Mouse (Mus musculus) cerebellum, adult 2 months (tissue): ENCODE measurements around the gene Prr14l. TPM values are rescaled to one million over a fixed set of nuclear protein-coding genes. Genes with fewer than 3 reads are reported as not detected.
"Not testable (repeated sequence)": the region's sequence is repeated elsewhere in the genome, so short reads cannot be mapped to it uniquely, and the experiment has no call there.

Experiments
- DNase-seq, 2 experiments: peaks; one replicate each; pipeline ENCODE4 v3.0.0; 2021
- H3K27ac ChIP-seq: fragments of 200-500 bp; 2 replicates; pipeline ENCODE4 v1.5.1; 2012; ENCODE audit warnings: low read length, control low read depth, inconsistent platforms; ENCODE audit not compliant: insufficient read depth
- H3K27me3 ChIP-seq: fragments of 200-500 bp; 2 replicates; pipeline ENCODE4 v1.6.1; 2012; ENCODE audit warnings: inconsistent platforms, mild to moderate bottlenecking, low read length, moderate library complexity; ENCODE audit not compliant: control insufficient read depth, insufficient read depth
- H3K4me1 ChIP-seq: fragments of 200-500 bp; 2 replicates; pipeline ENCODE4 v1.6.1; 2011; ENCODE audit warnings: low read length; ENCODE audit not compliant: control insufficient read depth, insufficient read depth
- H3K4me3 ChIP-seq: fragments of 200-500 bp; replicated peaks from 2 replicates; pipeline ENCODE3; 2011; ENCODE audit warnings: mild to moderate bottlenecking, low read depth, low read length, control low read depth; ENCODE audit not compliant: insufficient read depth
- CTCF ChIP-seq: fragments of 200-500 bp; IDR thresholded peaks from 2 replicates; pipeline ENCODE4 v1.5.1; 2011; ENCODE audit warnings: low read depth, mild to moderate bottlenecking, control low read depth, low read length, moderate library complexity, borderline replicate concordance; ENCODE audit not compliant: insufficient read depth
- POLR2A ChIP-seq: fragments of 200-500 bp; IDR thresholded peaks from 2 replicates; pipeline ENCODE4 v1.6.1; 2011; ENCODE audit warnings: low read length, control low read depth, borderline replicate concordance; ENCODE audit not compliant: insufficient read depth
- WGBS: fragments of 180-500 bp; shearing (Covaris S2); methylation state at CpG from one replicate; pipeline ENCODE4 v1.1.7; 2018; 5-methylcytosine and 5-hydroxymethylcytosine counted together
- polyA plus RNA-seq: library from polyadenylated mRNA; depleted of rRNA; stranded (reverse); fragments of >200 nt; gene quantifications from 2 replicates; pipeline ENCODE4 v1.2.3, GENCODE M21; 2012

Prr14l gene
- polyA plus RNA-seq, 1 experiment, result 18.4 TPM

GRCm38 (mm10) chr5:32830054-32830453 is 24.0 kb downstream of the Prr14l start:
- WGBS, result 86% methylated on average over 2 of the region's 2 CpGs
- TF ChIP-seq POLR2A (no peak), CTCF (no peak)
- no peak for DNase-seq
- Histone ChIP-seq H3K27me3 (no peaks in the 10 kb centered on the region), H3K27ac (no peak overlapping the region), H3K4me3 (no peak overlapping the region), H3K4me1 (no peaks in the 10 kb centered on the region)

DNA sequence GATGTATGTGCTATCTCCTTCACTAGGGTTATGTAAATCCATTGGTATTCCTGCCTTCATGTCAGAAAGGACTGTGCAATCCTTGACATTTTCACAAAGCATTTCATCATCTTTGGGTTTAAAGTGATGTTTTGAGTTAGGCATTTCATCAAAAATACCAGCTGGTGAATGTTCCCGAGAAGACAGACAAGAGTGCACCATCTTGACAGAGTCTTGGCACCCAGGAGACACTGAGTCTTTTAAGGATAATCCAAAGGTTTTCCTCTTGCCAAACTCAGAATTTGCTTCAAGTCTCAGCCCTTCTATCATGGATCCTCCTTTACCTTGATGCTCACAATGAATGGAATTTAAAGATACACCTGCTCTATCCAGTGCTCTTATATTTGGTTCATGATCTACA is 25.3 kb downstream of the Prr14l start:
- WGBS, result 58% methylated on average over 1 of the region's 1 CpGs
- not testable (repeated sequence) for H3K4me1 ChIP-seq, H3K27ac ChIP-seq, H3K27me3 ChIP-seq, H3K4me3 ChIP-seq, DNase-seq

DNA sequence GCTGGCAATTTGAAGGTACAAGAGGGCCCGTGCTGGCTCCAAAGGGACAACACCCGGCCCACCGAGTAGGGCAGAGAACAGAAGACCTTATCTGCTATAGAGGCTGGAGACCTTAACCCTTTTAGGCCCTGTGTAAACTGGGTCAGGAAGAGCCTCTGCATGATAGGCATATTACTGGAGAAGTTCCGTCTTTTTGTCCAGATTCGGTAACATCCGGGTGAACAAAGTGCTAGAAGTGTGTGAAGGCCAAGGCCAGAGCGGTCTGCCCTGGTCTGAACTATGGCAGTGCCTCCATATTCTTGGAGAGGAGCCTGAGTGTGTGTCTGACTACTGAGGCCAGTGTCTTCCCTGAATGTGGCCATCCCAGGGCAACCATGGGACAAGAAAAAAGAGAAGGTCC is 27.0 kb downstream of the Prr14l start, which contains the start of gene Gm20671:
Gm20671 (minus strand) TSS at position 101 of the 400 bp plus-strand sequence.
- Histone ChIP-seq H3K27ac (no peak within 1 kb of the TSS), H3K4me1 (no peaks in the 10 kb centered on the region), H3K27me3 (no peaks in the 10 kb centered on the region), H3K4me3 (no peak within 1 kb of the TSS)
- 91% methylated on average over 7 of the region's 7 CpGs for WGBS
- no peak for DNase-seq
- TF ChIP-seq POLR2A, result no peak
- no peak for TF ChIP-seq CTCF

- H3K4me3 ChIP-seq, result no peak overlapping the region
- no peaks in the 10 kb centered on the region for H3K4me1 ChIP-seq
- no peak overlapping the region for H3K27ac ChIP-seq
- no peak for DNase-seq
- WGBS, result 90% methylated on average over 8 of the region's 8 CpGs
- no peaks in the 10 kb centered on the region for H3K27me3 ChIP-seq
- TF ChIP-seq POLR2A, result no peak
- no peak for TF ChIP-seq CTCF
Measured at GRCm38 (mm10) chr5:32820471-32820870, 33.6 kb downstream of the Prr14l start.

GRCm38 (mm10) chr5:32815396-32815795 is 38.7 kb downstream of the Prr14l start:
- Histone ChIP-seq H3K27ac (no peak overlapping the region), H3K4me1 (no peaks in the 10 kb centered on the region), H3K4me3 (no peak overlapping the region), H3K27me3 (no peaks in the 10 kb centered on the region)
- peak; percentile 23 to 70 for DNase-seq
- 16% methylated on average over 4 of the region's 4 CpGs for WGBS
- TF ChIP-seq POLR2A (no peak), CTCF (no peak)

DNA sequence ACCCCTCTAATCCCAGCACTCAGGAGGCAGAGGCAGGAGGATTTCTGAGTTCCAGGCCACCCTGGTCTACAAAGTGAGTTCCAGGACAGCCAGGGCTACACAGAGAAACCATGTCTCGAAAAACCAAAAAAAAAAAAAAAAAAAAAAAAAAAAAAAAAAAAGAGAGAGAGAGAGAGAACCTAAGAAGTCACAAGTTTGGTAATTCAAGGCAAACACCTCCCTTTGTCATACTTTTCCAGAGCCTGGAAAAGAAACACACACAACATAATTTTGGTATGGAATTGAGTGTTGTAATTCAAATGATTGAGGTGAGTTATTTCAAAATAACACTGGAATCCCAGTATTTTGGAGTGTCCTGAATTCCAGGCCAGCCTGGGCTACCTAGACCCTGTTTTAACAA is 67.6 kb downstream of the Prr14l start:
- H3K27me3 ChIP-seq, result not testable (repeated sequence)
- 67% methylated on average over 1 of the region's 1 CpGs for WGBS

DNA sequence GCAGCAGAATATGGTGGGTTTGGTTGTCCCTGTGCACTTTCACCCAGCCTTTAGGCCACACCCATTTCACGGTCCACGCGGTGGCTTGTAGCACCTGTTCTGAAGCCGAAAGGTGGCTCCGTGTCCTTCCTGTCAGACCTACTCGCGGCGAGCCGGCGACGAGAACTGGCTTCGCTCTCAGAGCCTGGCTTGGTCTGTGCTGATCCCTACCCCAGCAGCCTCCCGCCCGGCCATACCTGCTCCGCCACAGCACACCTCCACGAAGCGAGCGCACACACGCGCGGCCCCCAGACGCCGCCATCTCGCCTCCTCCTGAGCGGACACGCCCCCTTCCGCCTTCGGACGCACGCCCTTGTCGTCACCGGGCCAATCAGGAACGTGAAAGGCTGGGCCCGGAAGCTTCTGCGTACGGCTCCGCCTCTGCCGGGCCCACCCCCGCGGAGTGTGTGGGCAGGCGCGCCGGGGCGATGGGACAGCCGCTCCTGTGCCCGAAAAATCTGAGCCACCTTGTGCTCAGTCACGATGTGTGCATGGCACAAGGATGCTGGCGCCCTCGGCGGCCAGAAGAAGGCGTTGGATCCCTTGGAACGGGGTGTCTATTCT is 68.6 kb downstream of the Prr14l start, which contains the start of gene Pisd:
Pisd (minus strand) TSS at position 334 of the 603 bp plus-strand sequence.
- peak; percentile 57 for TF ChIP-seq CTCF
- peak; percentile 89 for TF ChIP-seq POLR2A
- H3K4me3 ChIP-seq, result peak within 1 kb of the TSS; percentile 85
- peak; percentile 96 to 97 for DNase-seq
- no peaks in the 10 kb centered on the region for H3K4me1 ChIP-seq
- WGBS, result under 1% methylated on average over 52 of the region's 52 CpGs
- H3K27ac ChIP-seq, result peak within 1 kb of the TSS; percentile 49; the same call in 1 of the 2 replicates
- no peaks in the 10 kb centered on the region for H3K27me3 ChIP-seq

More for the DNA sequence above, 67.6 kb downstream of the Prr14l start:
- H3K27ac ChIP-seq, DNase-seq, H3K4me1 ChIP-seq, H3K4me3 ChIP-seq: not testable (repeated sequence)

DNA sequence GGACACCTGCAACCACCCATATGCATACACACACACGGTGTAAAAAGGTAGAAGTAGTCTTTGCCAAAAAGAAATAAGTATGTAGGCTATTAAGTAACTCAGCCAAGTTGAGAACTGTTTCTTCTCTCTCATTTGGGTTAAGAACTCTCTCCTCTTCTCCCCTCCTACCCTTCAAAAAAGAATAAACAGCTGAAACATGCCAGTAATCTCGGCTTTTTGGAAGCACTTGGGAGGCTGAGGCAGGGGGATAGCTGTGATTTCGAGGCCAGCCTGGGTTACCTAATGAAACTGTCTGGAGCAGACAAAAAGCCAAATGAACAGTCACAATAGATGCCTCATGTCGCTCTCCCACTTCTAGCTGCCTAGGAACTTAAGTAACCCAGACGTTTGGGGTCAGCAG is 69.3 kb downstream of the Prr14l start:
- H3K27me3 ChIP-seq, result no peaks in the 10 kb centered on the region
- peak overlapping the region; percentile 85 for H3K4me3 ChIP-seq
- 22% methylated on average over 5 of the region's 5 CpGs for WGBS
- no peaks in the 10 kb centered on the region for H3K4me1 ChIP-seq
- TF ChIP-seq POLR2A, result no peak
- TF ChIP-seq CTCF, result no peak
- H3K27ac ChIP-seq, result no peak overlapping the region
- no peak for DNase-seq
